Mouse (Mus musculus) right cerebral cortex, adult 18-20 months (tissue): ENCODE results near the gene Klf13.

ENCODE experiments used
- DNase-seq: peaks from one replicate; pipeline ENCODE4 v3.0.0; 2022; ENCODE audit warnings: mixed read lengths

The Klf13 gene

GRCm38 (mm10) chr7:63879583-63879982, 59.1 kb downstream of the Klf13 start:
- DNase-seq: no peak

DNA sequence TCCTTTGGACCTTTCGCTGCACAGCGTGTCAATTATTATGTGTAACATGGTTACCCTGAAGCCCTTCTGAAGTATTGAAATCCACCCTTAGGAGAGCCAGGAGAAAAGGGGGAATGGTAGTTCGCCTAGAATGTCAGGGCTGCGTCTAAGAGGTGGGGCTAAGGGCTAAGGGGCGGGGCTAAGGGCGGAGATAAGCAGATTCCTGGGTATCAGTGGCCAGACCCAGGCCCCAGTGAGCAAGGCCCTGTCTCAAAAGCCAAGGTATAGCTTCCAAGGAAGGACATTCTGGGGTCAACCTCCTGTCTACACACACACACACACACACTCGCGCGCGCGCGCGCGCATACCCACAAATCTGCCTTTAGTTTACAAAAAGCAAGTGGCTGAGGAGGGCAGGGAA, 61.1 kb downstream of the Klf13 start:
- DNase-seq: no peak

- DNase-seq: no peak
These were observed 62.1 kb downstream of the Klf13 start for GRCm38 (mm10) chr7:63876640-63877039.

- DNase-seq: no peak
These were observed 63.0 kb downstream of the Klf13 start for GRCm38 (mm10) chr7:63875686-63876085.

- DNase-seq: no peak
These were observed 64.8 kb downstream of the Klf13 start for GRCm38 (mm10) chr7:63873880-63874279.

GRCm38 (mm10) chr7:63871698-63872097, 67.0 kb downstream of the Klf13 start:
- no peak for DNase-seq

DNA sequence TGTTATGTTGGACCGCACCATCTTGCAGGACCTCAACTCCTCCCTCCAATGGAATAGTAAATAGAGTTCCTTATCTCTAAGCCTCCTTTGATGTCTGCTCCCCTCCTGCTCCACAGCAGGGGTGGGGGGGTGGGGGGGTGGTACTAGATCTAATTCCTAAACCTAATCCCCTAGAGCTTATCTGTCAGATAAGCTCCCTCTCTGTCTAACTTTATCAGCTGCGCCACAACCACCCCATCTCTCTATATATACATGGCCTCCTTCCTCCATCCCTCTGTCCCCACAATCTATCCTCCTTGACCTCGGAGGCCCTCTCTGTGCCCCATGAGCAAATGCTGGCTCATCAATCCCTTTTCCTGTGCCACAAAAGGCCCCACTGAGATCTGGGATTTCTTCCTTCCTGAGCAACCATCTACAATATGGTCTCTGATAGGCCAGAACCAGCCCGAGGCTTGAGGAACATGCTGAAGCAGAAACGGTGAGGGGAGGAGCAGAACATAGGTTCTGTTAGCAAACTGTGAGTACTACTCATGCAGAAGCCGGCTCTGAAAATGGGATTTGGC, 70.3 kb downstream of the Klf13 start:
- no peak for DNase-seq

DNA sequence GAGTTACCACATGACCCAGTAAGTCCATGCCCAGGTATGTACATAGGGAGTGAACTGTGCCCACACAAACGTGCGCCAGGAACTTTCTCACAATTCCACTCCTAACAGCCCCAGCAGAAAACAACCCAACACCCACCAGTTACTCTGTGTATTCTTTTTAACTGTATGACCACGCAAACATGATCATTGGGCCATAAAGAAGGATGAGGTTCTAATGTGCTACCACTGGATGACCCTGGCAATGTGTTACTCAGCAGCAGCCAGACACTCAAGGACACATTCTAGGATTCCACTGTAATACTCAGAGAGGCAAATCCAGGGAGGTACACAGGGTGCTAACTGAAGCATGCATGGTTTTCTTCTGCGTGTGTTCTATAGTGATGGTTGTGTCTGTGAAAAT, 72.8 kb downstream of the Klf13 start:
- DNase-seq: no peak

DNA sequence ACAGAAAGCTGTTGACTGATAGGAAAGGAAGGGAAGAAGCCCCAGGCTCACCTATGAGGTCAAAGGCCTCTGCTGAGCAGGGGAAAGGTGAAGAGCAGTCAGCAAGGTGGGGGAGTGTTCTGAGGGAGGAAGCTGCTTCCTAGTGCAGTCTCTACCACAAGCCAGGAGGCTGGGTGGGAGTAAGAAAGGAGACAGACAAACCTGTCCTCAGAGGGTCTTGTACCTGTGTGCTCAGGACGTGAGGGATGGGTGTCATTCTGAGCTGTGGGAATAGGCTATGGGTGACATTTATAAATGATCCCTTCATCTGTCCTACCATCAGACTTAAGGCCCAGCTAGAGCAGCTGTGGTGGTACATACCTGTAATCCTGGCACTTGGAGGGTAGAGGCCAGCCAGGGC, 75.7 kb downstream of the Klf13 start:
- no peak for DNase-seq

DNA sequence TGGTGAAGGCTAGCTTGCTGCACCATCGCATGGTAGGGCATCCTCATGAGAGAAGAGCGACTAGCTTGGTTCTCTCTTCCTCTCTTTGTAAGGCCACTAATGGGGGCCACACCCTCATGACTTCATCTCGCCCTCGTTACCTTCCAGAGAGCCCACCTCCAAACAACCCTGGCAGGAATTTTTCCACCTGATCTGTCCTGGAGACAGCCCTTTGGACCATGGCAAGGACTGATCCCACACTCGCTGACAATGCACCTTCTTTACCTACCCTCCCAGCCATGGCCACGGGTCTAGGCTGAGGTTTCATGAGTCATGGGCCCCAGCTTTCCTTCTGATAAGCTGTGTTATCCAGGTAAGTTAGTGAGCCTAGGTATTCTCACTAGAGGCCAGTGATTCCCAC, 77.6 kb downstream of the Klf13 start:
- DNase-seq: no peak

DNA sequence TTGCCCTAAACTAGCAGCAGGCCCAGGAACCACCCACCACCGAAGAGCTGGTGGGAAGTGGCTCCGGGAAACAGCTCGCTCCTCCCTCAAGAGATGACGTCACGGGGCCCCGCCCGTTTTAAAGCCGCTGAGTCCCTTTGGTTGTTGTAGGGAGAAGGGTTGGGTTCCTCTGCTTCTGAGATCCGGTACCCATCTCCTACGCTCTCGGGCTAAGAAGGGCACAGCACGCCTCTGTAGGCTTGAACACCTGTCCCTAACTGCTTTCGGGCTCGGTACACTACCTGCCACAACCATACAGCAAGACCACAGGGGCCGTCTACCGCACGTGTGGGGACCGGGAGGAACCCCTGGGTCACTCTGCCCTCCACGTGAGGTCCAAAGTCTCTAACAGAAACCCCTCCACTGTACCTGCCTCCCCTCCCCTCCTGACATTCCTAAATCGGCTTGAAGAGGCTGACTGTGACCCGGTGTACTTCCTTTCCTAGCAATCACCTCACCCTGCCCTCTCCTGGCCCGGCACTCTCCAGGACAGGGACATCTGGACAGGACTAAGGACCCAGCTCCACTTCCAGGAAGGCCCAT, 80.1 kb downstream of the Klf13 start:
- DNase-seq: peak; percentile 94

DNA sequence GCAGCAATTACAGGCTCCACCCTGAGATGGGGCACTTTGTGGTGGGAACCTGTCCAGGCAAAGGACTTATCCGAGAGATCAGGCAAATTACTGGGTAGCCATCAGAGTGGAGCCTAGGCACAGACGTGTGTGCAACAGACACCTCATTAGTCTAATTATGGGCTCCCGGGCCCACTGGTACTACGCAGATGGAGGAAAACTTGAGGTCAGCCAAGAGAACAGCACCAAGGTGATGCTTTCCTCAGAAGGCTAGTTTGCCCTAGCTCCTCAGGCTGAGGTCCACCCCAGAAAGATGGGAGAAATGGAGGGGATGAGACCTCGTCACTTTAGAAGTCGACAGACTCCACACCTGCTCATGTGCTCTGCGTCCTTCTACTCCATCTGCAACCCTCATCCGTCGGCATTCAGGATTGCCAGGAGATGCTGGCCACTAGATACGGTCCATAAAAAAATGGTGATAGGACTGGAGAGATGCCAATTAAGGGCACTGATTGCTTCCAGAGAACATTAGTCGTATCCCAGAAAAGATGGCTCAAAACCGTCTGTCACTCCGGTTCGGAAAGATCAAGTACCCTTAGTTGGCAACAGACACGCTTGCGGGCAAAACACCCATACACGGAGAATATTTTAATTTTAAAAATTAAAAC, 80.8 kb downstream of the Klf13 start:
- no peak for DNase-seq

GRCm38 (mm10) chr7:63855283-63855682, 83.4 kb downstream of the Klf13 start:
- peak; percentile 51 for DNase-seq

GRCm38 (mm10) chr7:63851841-63852533, 86.7 kb downstream of the Klf13 start:
- peak; percentile 61 for DNase-seq
